Mouse (Mus musculus): ENCODE measurements around the gene Olfr103.

Olfr103 gene

GRCm38 (mm10) chr17:37339598-37339997 lies at the start of gene Olfr103:
Olfr103 (minus strand) TSS chr17:37339698.
- DNase-seq, result no peak

DNA sequence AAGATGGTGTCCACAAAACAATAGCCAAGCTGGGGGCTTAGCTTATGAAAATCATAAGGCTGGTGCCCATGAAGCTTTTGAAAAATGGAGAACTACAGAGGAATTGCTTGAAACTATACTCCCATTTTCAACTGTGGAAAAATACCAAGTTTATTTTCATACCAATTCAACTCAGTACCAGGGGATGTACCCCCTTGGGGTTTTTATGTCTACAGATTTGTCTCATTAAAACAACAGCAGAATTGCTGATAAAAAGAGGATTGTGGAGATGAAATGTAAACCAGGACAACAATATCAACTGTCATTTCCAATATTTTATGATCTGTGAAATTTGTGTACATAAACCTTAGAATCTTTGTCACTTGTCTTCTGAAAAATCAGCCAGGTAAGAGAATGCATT lies 39.2 kb upstream of the Olfr103 start, which contains the start of gene Olfr105-ps:
TSS of gene Olfr105-ps (plus strand) at position 301 of the 400 bp plus-strand sequence.
- no peak for DNase-seq

GRCm38 (mm10) chr17:37359282-37359681 lies 19.8 kb upstream of the Olfr103 start, which contains the start of gene Olfr104-ps:
Olfr104-ps (plus strand) TSS chr17:37359582.
- DNase-seq, result no peak

DNA sequence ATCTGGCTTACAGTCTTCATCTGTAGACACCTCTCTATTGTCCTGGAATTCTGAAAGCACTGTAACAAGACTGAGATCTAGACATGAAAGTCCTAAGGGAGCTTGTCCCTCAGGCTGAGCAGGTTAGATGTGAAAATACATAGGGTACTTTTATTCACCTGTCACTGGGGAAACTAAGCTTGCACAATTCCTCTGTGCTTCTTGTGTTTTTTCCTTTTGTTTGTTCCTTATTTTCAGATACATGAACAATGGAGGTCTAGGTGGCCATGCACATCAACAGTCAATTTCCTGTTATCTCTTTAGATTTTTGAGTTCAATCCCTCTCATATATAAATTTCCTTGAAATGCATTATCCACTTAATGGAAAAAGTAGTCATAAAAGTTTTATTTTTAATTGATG lies 22.5 kb downstream of the Olfr103 start, which contains the start of gene Olfr102:
TSS of gene Olfr102 (minus strand) at position 101 of the 400 bp plus-strand sequence.
- no peak for DNase-seq

DNA sequence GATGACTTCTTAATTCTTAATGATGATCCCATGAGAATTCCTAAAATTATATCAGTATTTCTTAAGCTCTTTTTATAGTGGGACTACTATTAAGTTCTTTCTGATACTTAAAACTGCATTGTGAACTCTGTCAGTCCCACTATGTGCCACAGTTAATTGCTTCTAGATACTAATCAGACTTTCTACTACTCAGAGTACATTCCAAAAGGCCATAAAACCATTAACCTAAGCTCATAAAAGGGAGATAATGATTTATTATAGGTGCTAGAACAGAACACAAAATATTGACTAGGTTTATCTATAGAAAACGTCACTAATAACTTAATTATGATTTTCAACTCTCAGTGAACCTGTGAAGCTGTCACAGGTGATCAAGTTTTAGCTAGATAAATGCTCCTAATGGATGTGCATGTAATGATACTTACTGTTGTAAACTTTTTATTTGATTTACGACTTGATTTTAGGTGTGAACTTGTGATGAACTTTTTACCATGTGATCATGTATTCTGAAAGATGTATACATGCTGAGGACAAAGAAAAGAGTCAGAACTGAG lies 29.3 kb downstream of the Olfr103 start:
- no peak for DNase-seq

GRCm38 (mm10) chr17:37308483-37308882 lies 31.0 kb downstream of the Olfr103 start:
- DNase-seq, result no peak

DNA sequence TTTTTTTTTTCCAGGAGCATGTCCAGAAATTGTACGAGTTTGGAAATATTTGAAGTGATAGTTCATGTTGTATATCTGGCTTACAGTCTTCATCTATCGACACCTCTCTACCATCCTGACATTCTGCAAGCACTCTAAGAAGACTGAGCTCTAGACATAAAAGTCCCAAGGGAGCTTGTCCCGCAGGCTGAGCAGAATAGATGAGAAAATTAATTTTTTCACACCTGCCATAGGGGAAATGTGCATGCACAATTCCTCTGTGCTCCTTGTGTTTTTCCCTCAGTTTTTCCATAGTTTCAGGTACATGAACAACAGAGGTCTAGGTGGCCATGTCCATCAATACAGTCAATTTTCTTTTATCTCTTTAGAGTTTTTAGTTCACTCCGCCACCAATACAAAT lies 35.3 kb downstream of the Olfr103 start, which contains the start of gene Olfr101:
TSS of gene Olfr101 (minus strand) at position 101 of the 400 bp plus-strand sequence.
- DNase-seq, result no peak

All from cerebellum, adult 9-11 months (tissue).